Mouse (Mus musculus) neural tube, embryonic 11.5 days (tissue): ENCODE data around the gene Parg. TPM values are rescaled to one million over a fixed set of nuclear protein-coding genes. Genes with fewer than 3 reads are reported as not detected.
A peak's percentile ranks its signal among the peaks of the same experiment; 100 is the strongest.

Experiments
- ATAC-seq: fragments of 200-750 bp; cut with Nextera tagmentation; 2 replicates; pipeline ENCODE4 v1.8.0; 2017; ENCODE audit warnings: moderate number of reproducible peaks, mild to moderate bottlenecking, moderate TSS enrichment, moderate library complexity; ENCODE audit not compliant: insufficient read depth, low FRiP score, low TSS enrichment
- DNase-seq: peaks from one replicate; pipeline ENCODE4 v3.0.0-alpha.2; 2015; ENCODE audit warnings: low spot score
- H3K27ac ChIP-seq: fragments of 300-500 bp; sonication (generic); 2 replicates; pipeline ENCODE4 v1.5.1; 2014; ENCODE audit warnings: low read depth, mild to moderate bottlenecking, low read length
- H3K27me3 ChIP-seq: fragments of 300-500 bp; sonication (generic); 2 replicates; pipeline ENCODE4 v1.6.1; 2014; ENCODE audit warnings: mild to moderate bottlenecking, low read length, mixed read lengths; ENCODE audit not compliant: control insufficient read depth, insufficient read depth
- H3K36me3 ChIP-seq: fragments of 300-500 bp; sonication (generic); 2 replicates; pipeline ENCODE4 v1.6.1; 2014; ENCODE audit warnings: mild to moderate bottlenecking, low read length, moderate library complexity, mixed read lengths; ENCODE audit not compliant: control insufficient read depth, insufficient read depth
- H3K4me1 ChIP-seq: fragments of 300-500 bp; sonication (generic); 2 replicates; pipeline ENCODE4 v1.6.1; 2014; ENCODE audit warnings: low read length, mixed read lengths; ENCODE audit not compliant: control insufficient read depth, insufficient read depth
- H3K4me2 ChIP-seq: fragments of 300-500 bp; sonication (generic); 2 replicates; pipeline ENCODE4 v1.6.1; 2014; ENCODE audit warnings: low read depth, mild to moderate bottlenecking, moderate library complexity
- H3K4me3 ChIP-seq: fragments of 300-500 bp; sonication (generic); 2 replicates; pipeline ENCODE4 v1.5.1; 2014; ENCODE audit warnings: low read depth, low read length
- H3K9ac ChIP-seq: fragments of 300-500 bp; sonication (generic); 2 replicates; pipeline ENCODE4 v1.6.1; 2014; ENCODE audit warnings: mild to moderate bottlenecking, low read length
- H3K9me3 ChIP-seq: fragments of 300-500 bp; sonication (generic); 2 replicates; pipeline ENCODE4 v1.6.1; 2016; ENCODE audit warnings: low read length; ENCODE audit not compliant: control insufficient read depth
- WGBS: fragments of 180-500 bp; shearing (Covaris S2); extraction: QIAGEN DNeasy Blood & Tissue Kit; methylation state at CpG from one replicate; pipeline ENCODE4 v1.1.7; 2014; 5-methylcytosine and 5-hydroxymethylcytosine counted together
- polyA plus RNA-seq: library from polyadenylated mRNA; unstranded; fragments of >200 nt; fragmentation: Nextera tagmentation; extraction: Ambion mirVana; gene quantifications from 2 replicates; pipeline ENCODE4 v1.2.1, GENCODE M21; 2014

Parg gene
- polyA plus RNA-seq, 1 experiment from 2014 or later, result 65.4 TPM

GRCm38 (mm10) chr14:32321732-32322685 is 120.3 kb downstream of the Parg start, which contains the start of gene Ogdhl:
Gene Ogdhl, plus strand, starts transcription at chr14:32322019.
- H3K9ac ChIP-seq, result peak within 1 kb of the TSS; percentile 69
- peak within 1 kb of the TSS; percentile 59 for H3K4me2 ChIP-seq
- 3% methylated on average over 49 of the region's 50 CpGs for WGBS
- peak; percentile 85 for ATAC-seq
- no peaks in the 10 kb centered on the region for H3K27me3 ChIP-seq
- no peak within 1 kb of the TSS for H3K27ac ChIP-seq
- peaks cover 5% of the 10 kb centered on the region; the same call in 1 of the 2 replicates for H3K4me1 ChIP-seq
- no peaks in the 10 kb centered on the region; the same call in 1 of the 2 replicates for H3K36me3 ChIP-seq
- peak within 1 kb of the TSS; percentile 60 for H3K4me3 ChIP-seq
- H3K9me3 ChIP-seq, result no peaks in the 10 kb centered on the region
- DNase-seq, result peak; percentile 89

- Histone ChIP-seq H3K4me1 (peaks cover 5% of the 10 kb centered on the region; the same call in 1 of the 2 replicates), H3K36me3 (no peaks in the 10 kb centered on the region; the same call in 1 of the 2 replicates), H3K27ac (no peak overlapping the region), H3K27me3 (no peaks in the 10 kb centered on the region), H3K9ac (no peak overlapping the region), H3K4me2 (no peak overlapping the region), H3K9me3 (no peaks in the 10 kb centered on the region), H3K4me3 (no peak overlapping the region)
- DNase-seq, result no peak
- no peak for ATAC-seq
- 89% methylated on average over 5 of the region's 5 CpGs for WGBS
Observed at GRCm38 (mm10) chr14:32323221-32323620, 121.5 kb downstream of the Parg start.

GRCm38 (mm10) chr14:32327366-32327765 is 125.6 kb downstream of the Parg start:
- H3K9ac ChIP-seq, result no peak overlapping the region
- no peaks in the 10 kb centered on the region for H3K9me3 ChIP-seq
- H3K4me3 ChIP-seq, result no peak overlapping the region
- H3K27me3 ChIP-seq, result no peaks in the 10 kb centered on the region
- 80% methylated on average over 9 of the region's 9 CpGs for WGBS
- H3K4me2 ChIP-seq, result no peak overlapping the region
- peaks cover 3% of the 10 kb centered on the region; the same call in 1 of the 2 replicates for H3K4me1 ChIP-seq
- ATAC-seq (no peak), DNase-seq (no peak)
- H3K36me3 ChIP-seq, result no peaks in the 10 kb centered on the region; the same call in 1 of the 2 replicates
- H3K27ac ChIP-seq, result no peak overlapping the region

GRCm38 (mm10) chr14:32332515-32333445 is 131.0 kb downstream of the Parg start:
- H3K9ac ChIP-seq, result no peak overlapping the region
- H3K27ac ChIP-seq, result no peak overlapping the region
- peaks cover 3% of the 10 kb centered on the region; the same call in 1 of the 2 replicates for H3K36me3 ChIP-seq
- no peaks in the 10 kb centered on the region for H3K4me1 ChIP-seq
- no peak for ATAC-seq
- H3K4me3 ChIP-seq, result no peak overlapping the region
- WGBS, result 87% methylated on average over 20 of the region's 20 CpGs
- H3K4me2 ChIP-seq, result no peak overlapping the region
- no peak for DNase-seq
- H3K27me3 ChIP-seq, result no peaks in the 10 kb centered on the region
- H3K9me3 ChIP-seq, result no peaks in the 10 kb centered on the region

- DNase-seq (no peak), ATAC-seq (no peak)
- Histone ChIP-seq H3K4me3 (no peak overlapping the region), H3K4me2 (no peak overlapping the region), H3K27ac (no peak overlapping the region), H3K27me3 (no peaks in the 10 kb centered on the region), H3K9me3 (no peaks in the 10 kb centered on the region), H3K9ac (no peak overlapping the region), H3K36me3 (peaks cover 6% of the 10 kb centered on the region), H3K4me1 (no peaks in the 10 kb centered on the region)
- WGBS, result 87% methylated on average over 6 of the region's 6 CpGs
Observed at GRCm38 (mm10) chr14:32336021-32336420, 134.3 kb downstream of the Parg start.

- Histone ChIP-seq H3K9ac (no peak overlapping the region), H3K4me1 (no peaks in the 10 kb centered on the region), H3K36me3 (peaks cover 10% of the 10 kb centered on the region), H3K4me3 (no peak overlapping the region), H3K27ac (no peak overlapping the region), H3K9me3 (no peaks in the 10 kb centered on the region), H3K27me3 (no peaks in the 10 kb centered on the region), H3K4me2 (no peak overlapping the region)
- ATAC-seq, result no peak
- DNase-seq, result no peak
- 89% methylated on average over 11 of the region's 11 CpGs for WGBS
Observed at GRCm38 (mm10) chr14:32336547-32336946, 134.8 kb downstream of the Parg start.

- H3K36me3 ChIP-seq, result peaks cover 10% of the 10 kb centered on the region
- no peaks in the 10 kb centered on the region for H3K27me3 ChIP-seq
- ATAC-seq, result no peak
Observed at GRCm38 (mm10) chr14:32341823-32342222, 140.1 kb downstream of the Parg start.

GRCm38 (mm10) chr14:32344176-32344575 is 142.4 kb downstream of the Parg start:
- 88% methylated on average over 7 of the region's 7 CpGs for WGBS
- Histone ChIP-seq H3K9ac (no peak overlapping the region), H3K27me3 (no peaks in the 10 kb centered on the region), H3K4me1 (no peaks in the 10 kb centered on the region), H3K9me3 (no peaks in the 10 kb centered on the region), H3K4me2 (no peak overlapping the region), H3K36me3 (peaks cover 7% of the 10 kb centered on the region), H3K27ac (no peak overlapping the region), H3K4me3 (no peak overlapping the region)
- ATAC-seq, result no peak
- DNase-seq, result no peak

More at GRCm38 (mm10) chr14:32341823-32342222, 140.1 kb downstream of the Parg start:
- Histone ChIP-seq H3K4me3 (no peak overlapping the region), H3K27ac (no peak overlapping the region), H3K4me1 (no peaks in the 10 kb centered on the region), H3K9me3 (no peaks in the 10 kb centered on the region), H3K9ac (no peak overlapping the region), H3K4me2 (no peak overlapping the region)
- DNase-seq, result no peak
- 95% methylated on average over 7 of the region's 7 CpGs for WGBS
